Mouse (Mus musculus) frontal cortex, postnatal 25 days (tissue): ENCODE measurements around the gene Pla2g4c.

Source experiments
- DNase-seq, 2 experiments: peaks; one replicate each; pipeline ENCODE4 v3.0.0; 2022; ENCODE audit warnings: low spot score in 2 of 2

Pla2g4c gene

DNA sequence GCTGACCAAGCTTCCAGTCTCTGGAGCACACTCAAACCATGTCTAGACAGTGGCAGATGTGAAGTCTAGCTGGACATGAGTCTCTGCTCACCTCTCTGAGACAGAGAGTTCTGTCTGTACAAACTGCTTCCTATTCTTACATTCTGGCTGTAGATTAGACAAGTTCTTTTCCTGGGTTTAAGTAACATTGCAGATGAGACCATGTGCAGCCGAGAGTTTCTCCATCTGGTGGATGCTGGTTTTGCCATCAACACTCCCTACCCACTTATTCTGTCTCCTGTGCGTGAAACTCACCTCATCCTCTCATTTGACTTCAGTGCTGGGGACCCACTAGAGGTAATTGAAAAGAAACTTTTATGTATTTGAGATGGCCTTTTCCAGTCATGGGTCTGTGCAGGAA lies 56.1 kb downstream of the Pla2g4c start:
- no peak for DNase-seq

DNA sequence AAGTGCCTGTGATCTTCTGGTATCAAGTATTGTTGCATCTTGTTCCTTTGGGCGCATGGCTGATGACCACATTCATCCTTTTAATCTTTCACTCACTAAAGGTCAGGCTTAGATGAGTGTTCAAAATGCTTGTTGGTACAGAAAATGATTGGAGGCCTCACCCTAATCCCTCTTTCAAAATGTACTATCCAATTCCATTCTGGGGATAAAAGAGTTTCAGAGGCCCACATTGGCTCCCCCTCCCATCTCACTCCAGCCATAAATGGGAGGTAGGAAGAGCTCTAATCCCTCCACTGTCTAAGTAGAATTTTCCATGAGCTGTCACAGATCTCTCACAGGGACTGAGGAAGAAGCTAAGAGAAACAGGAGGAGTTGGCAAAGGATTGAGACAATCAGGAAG lies 73.4 kb downstream of the Pla2g4c start, which contains the start of gene Cabp5:
Cabp5 (plus strand) TSS at position 301 of the 400 bp plus-strand sequence.
- no peak for DNase-seq
